In genomic region chr11:95501826-95502225, GRCm38 (mm10) we compare ENCODE assay signal across 2 mouse cellular contexts. TPM values are rescaled to one million over a fixed set of nuclear protein-coding genes. Genes with fewer than 3 reads are reported as not detected.
"Had no signal": no experiment of that assay in that cellular context is flagged by ENCODE, and none has a peak within 500 bp of the region (broad histone marks: within the 10 kb centered on the region; RNA-seq: fewer than 3 reads in every experiment).

No protein-coding gene starts in this region.

RNA-seq across cellular contexts. Expression of gene Nxph3, which starts 12.5 kb away (rescaled TPM):
- total RNA-seq: neutrophil, adult 5-6 weeks had no signal
- polyA plus RNA-seq: thymus, postnatal 0 days had no signal
